Mouse (Mus musculus): ENCODE measurements around the gene Nuf2. TPM values are rescaled to one million over a fixed set of nuclear protein-coding genes. Genes with fewer than 3 reads are reported as not detected.

Nuf2 gene
- total RNA-seq, 2 experiments from 2014 or later: 0.54 to 0.70 TPM

DNA sequence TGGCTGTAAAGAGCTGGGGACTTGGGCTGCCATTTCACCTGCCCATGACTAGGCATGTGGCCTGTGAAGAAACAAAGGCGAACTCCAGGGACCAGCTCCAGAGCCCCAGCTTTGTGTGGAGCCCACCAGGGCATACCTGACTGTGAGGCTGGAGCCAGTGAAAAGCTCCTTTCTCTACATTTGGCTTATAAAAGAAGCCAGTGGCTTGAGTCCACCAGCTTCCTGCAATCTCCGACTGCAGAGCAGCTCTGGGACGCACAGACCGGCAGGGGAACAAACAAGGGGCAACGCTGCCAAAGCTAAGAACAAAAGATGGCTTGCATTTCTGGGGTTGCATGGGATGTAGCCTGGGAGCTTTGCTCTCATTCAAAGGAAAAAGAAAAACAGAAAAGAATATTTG lies 63.5 kb downstream of the Nuf2 start:
- DNase-seq: no peak

DNA sequence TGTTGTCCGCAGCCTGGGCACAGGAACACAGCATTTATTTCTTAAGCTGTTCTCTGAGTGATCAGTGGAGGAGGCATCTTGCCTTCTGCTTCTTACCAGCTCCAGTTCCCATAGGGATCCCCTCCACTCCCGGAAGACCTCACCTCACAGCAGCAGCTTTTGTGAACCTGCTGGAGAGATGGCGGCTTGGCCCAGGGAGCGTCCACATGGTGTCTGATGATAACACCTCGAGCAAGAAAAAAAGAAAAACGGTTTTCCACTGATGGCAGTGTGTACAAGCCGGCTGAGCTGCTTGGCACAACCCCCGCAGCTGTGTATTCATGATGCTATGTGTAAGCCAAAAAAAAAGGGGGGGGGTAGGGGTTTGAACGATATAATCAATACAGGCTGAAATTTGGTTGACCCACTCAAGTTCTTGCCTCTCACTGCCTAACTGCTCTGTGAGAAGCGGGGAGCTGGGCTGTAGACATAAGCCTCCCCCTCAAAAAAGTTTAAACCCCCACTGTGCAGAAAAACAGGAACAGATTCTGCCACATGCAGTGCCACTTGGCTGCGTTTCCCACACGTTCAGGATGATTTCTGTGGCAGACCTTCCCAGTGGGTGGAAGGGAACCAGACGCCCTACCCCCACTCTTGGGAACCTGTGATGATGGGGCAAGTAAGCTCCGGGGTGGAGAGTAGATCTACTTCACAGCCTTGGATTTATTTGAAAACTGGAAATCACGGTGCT lies 68.7 kb downstream of the Nuf2 start:
- no peak for DNase-seq

DNA sequence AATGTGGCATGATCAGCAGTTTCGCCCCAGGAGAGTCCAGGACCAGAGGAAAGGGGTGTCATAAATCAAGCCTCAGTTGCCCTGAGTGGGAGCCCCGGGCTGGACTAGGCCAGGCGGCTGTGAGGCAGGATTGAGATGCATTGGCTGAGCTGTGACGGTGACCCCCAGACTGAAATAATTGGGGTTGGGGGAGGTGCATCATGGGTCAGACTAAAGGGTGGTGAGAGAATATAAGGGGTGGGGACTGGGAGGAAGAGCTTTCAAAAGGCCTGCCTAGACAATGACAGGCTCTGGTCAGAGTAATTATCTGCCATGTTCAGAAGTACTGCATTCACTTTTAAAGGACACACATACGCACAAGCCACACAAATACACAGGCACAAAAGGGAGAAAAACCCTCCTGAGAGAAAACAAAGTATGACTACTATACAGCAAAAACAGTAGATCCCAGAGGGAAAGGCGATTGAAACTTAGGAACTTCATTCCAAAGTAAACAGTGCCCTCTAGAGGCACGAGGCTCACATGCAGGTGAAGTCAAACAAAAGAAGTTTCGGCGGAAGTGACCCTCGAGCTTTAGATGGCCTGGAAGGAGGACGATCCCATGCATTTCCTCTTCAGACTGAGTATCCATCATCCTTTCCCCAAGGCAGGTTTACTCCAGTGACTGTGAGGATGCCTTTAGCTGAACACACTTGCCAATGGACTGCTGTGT lies 72.0 kb downstream of the Nuf2 start:
- no peak for DNase-seq

Other genes with a start within 250 kb of the Nuf2 start
- 100 to 1,000 TPM; 162 to 186 TPM for gene Rgs5, start 124.0 kb upstream of the Nuf2 start, total RNA-seq (2021)
- 1 to 10 TPM; 6.9 to 9.0 TPM for gene Rgs4, start 216.2 kb upstream of the Nuf2 start, total RNA-seq (2021)

Data from gastrocnemius, postnatal 25 days (tissue).